Mouse (Mus musculus) midbrain, embryonic 10.5 days (tissue): ENCODE measurements around the gene Bcar1. TPM values are rescaled to one million over a fixed set of nuclear protein-coding genes. Genes with fewer than 3 reads are reported as not detected.
A peak's percentile ranks its signal among the peaks of the same experiment; 100 is the strongest.

Experiments used
- DNase-seq: peaks from one replicate; pipeline ENCODE4 v3.0.0-alpha.2; 2017; ENCODE audit warnings: low spot score
- H3K27ac ChIP-seq: fragments of 300-500 bp; sonication (generic); replicated peaks from 2 replicates; pipeline ENCODE4 v1.5.1; 2016; ENCODE audit warnings: mild to moderate bottlenecking
- H3K27me3 ChIP-seq: fragments of 300-500 bp; sonication (generic); 2 replicates; pipeline ENCODE4 v1.6.1; 2016; ENCODE audit warnings: low read depth, mild to moderate bottlenecking; ENCODE audit not compliant: poor library complexity, severe bottlenecking
- H3K36me3 ChIP-seq: fragments of 300-500 bp; sonication (generic); 2 replicates; pipeline ENCODE4 v1.6.1; 2016; ENCODE audit warnings: mild to moderate bottlenecking, moderate library complexity
- H3K4me1 ChIP-seq: fragments of 300-500 bp; sonication (generic); 2 replicates; pipeline ENCODE4 v1.6.1; 2016
- H3K4me3 ChIP-seq: fragments of 300-500 bp; sonication (generic); 2 replicates; pipeline ENCODE4 v1.5.1; 2016; ENCODE audit warnings: mild to moderate bottlenecking, moderate library complexity
- H3K9me3 ChIP-seq: fragments of 300-500 bp; sonication (generic); replicated peaks from 2 replicates; pipeline ENCODE4 v1.6.1; 2016; ENCODE audit warnings: mild to moderate bottlenecking
- WGBS: fragments of 180-500 bp; shearing (Covaris S2); methylation state at CpG from one replicate; pipeline ENCODE4 v1.1.7; 2016; 5-methylcytosine and 5-hydroxymethylcytosine counted together
- polyA plus RNA-seq: library from polyadenylated mRNA; unstranded; fragments of >200 nt; fragmentation: Nextera tagmentation; extraction: Ambion mirVana; gene quantifications from 2 replicates; pipeline ENCODE4 v1.2.1, GENCODE M21; 2016

Bcar1 gene
- polyA plus RNA-seq, 1 experiment from 2014 or later, result 52.4 TPM

GRCm38 (mm10) chr8:111765096-111765495 lies 21.5 kb upstream of the Bcar1 start:
- H3K4me3 ChIP-seq, result no peak overlapping the region
- H3K27me3 ChIP-seq, result no peaks in the 10 kb centered on the region
- H3K4me1 ChIP-seq, result peaks cover 22% of the 10 kb centered on the region
- H3K9me3 ChIP-seq, result no peaks in the 10 kb centered on the region
- no peak overlapping the region for H3K27ac ChIP-seq
- WGBS, result 95% methylated on average over 9 of the region's 9 CpGs
- peaks cover 39% of the 10 kb centered on the region for H3K36me3 ChIP-seq
- DNase-seq, result no peak

- H3K4me3 ChIP-seq, result no peak overlapping the region
- WGBS, result 90% methylated on average over 13 of the region's 13 CpGs
- no peak for DNase-seq
- H3K27ac ChIP-seq, result peak overlapping the region; percentile 40; the same call in 1 of the 2 replicates
- H3K36me3 ChIP-seq, result peaks cover 9% of the 10 kb centered on the region
- H3K4me1 ChIP-seq, result peaks cover 10% of the 10 kb centered on the region; the same call in 1 of the 2 replicates
- no peaks in the 10 kb centered on the region for H3K27me3 ChIP-seq
- no peaks in the 10 kb centered on the region for H3K9me3 ChIP-seq
Measured at GRCm38 (mm10) chr8:111760708-111761107, 17.1 kb upstream of the Bcar1 start.

GRCm38 (mm10) chr8:111758817-111759216 lies 15.2 kb upstream of the Bcar1 start:
- H3K9me3 ChIP-seq, result no peaks in the 10 kb centered on the region
- no peaks in the 10 kb centered on the region for H3K27me3 ChIP-seq
- H3K27ac ChIP-seq, result no peak overlapping the region
- DNase-seq, result no peak
- WGBS, result 90% methylated on average over 5 of the region's 5 CpGs
- H3K4me1 ChIP-seq, result peaks cover 14% of the 10 kb centered on the region; the same call in 1 of the 2 replicates
- no peaks in the 10 kb centered on the region for H3K36me3 ChIP-seq
- no peak overlapping the region for H3K4me3 ChIP-seq

DNA sequence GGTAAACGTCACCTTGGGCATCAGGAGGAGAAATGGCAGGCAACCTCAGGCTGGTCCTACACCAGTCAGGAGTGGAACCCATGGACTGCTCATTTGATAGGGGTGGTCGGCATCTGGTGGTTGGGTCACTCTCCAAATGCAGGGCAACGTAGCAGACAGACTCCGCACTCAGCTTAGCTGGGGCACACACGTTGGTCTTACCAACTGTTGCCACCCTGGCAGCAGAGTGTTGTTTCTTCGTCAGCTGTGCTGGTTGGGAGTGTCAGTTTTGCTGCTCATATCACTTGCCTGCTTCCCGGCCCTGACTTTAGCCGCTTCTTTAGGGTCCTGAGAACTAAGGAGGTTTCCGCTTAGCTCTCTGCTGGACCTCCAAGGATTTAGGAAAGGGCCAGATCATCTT lies 14.0 kb upstream of the Bcar1 start:
- H3K4me1 ChIP-seq, result peaks cover 16% of the 10 kb centered on the region; the same call in 1 of the 2 replicates
- H3K36me3 ChIP-seq, result no peaks in the 10 kb centered on the region
- DNase-seq, result no peak
- no peak overlapping the region for H3K4me3 ChIP-seq
- no peaks in the 10 kb centered on the region for H3K9me3 ChIP-seq
- H3K27me3 ChIP-seq, result no peaks in the 10 kb centered on the region
- WGBS, result 93% methylated on average over 9 of the region's 9 CpGs
- no peak overlapping the region for H3K27ac ChIP-seq

DNA sequence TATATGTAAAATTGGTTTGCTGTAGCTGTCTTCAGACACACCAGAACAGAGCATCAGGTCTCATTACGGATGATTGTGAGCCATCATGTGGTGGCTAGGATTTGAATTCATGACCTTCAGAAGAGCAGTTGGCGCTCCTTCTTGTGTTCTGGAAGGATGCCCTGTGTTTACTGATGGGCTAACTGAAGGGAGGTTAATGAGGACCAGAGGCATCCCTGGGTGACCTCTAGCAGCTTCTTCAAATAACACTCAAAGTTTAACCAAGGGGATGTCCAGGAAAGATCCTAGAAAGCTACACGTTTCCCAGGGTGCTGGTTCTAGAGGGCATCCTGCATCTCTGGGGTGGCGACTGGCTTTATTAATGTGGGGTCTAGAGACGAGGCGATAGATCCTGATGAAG lies 11.1 kb upstream of the Bcar1 start:
- H3K36me3 ChIP-seq, result no peaks in the 10 kb centered on the region
- DNase-seq, result no peak
- H3K9me3 ChIP-seq, result no peaks in the 10 kb centered on the region
- peaks cover 6% of the 10 kb centered on the region; the same call in 1 of the 2 replicates for H3K4me1 ChIP-seq
- H3K27ac ChIP-seq, result no peak overlapping the region; the same call in 1 of the 2 replicates
- H3K4me3 ChIP-seq, result no peak overlapping the region
- WGBS, result 86% methylated on average over 6 of the region's 6 CpGs
- no peaks in the 10 kb centered on the region for H3K27me3 ChIP-seq

DNA sequence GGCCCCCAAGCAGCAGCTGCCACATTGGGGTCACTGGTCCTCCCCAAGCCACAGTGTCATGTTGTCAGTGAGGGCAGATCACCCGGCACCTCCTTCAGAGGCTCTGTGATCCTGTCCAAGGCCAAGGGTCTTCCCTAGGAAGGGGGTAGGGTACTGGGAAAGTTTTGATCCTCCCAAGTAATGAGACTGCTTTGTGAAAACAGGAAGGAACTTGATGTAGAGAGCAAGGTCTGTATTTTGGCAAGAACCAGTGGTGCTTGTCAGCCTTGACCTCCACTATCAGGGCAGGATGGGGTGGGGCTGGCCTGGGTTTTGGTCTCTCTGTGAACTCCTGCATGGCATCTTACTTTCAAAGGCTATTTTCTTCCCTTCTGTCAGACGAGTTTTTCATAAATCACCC lies 10.5 kb upstream of the Bcar1 start:
- H3K36me3 ChIP-seq, result no peaks in the 10 kb centered on the region
- peaks cover 6% of the 10 kb centered on the region; the same call in 1 of the 2 replicates for H3K4me1 ChIP-seq
- WGBS, result 70% methylated on average over 2 of the region's 2 CpGs
- DNase-seq, result no peak
- H3K27me3 ChIP-seq, result no peaks in the 10 kb centered on the region
- H3K4me3 ChIP-seq, result no peak overlapping the region
- H3K9me3 ChIP-seq, result no peaks in the 10 kb centered on the region
- H3K27ac ChIP-seq, result no peak overlapping the region

GRCm38 (mm10) chr8:111748766-111749165 lies 5.2 kb upstream of the Bcar1 start:
- Histone ChIP-seq H3K27ac (no peak overlapping the region), H3K9me3 (no peaks in the 10 kb centered on the region), H3K4me1 (peaks cover 30% of the 10 kb centered on the region), H3K27me3 (peaks cover 8% of the 10 kb centered on the region), H3K36me3 (no peaks in the 10 kb centered on the region), H3K4me3 (no peak overlapping the region)
- 64% methylated on average over 6 of the region's 6 CpGs for WGBS
- no peak for DNase-seq

DNA sequence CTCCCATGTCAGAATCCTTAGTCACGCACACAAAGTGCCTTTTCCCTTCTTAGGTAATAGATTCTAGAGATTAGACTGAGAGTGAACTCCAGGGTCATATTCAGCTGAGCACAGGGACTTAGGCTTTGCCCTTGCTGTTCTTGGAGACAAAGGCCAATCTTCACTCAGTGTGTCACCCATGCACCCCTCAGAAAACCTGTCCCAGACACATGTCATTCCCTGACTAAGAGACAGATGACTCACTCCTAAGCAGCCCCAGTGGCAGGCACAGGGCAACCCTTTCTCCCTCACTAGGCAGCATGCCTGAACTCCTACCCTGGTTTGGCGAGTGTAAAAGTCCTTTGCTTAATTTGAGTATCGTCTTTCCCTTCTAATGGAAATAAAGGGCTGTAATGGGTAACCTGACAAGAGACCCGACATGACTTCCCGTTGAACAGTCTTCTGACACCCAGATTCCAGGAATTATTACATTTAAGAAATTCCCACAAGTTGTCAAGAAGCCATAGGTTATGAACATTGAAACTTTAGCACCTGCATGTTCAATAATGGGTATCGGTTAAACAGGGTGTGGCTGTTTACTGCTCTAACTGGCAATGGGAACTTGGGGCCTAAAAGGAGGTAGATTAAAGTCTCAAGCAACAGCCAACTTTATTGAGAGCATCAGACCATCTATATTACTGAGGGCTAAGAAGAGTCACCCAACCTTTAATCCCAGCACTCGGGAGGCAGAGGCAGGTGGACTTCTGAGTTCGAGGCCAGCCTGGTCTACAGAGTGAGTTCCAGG lies 4.4 kb upstream of the Bcar1 start:
- no peak for DNase-seq
- WGBS, result 85% methylated on average over 8 of the region's 8 CpGs
- H3K27ac ChIP-seq, result no peak overlapping the region

GRCm38 (mm10) chr8:111746582-111747465 lies 3.2 kb upstream of the Bcar1 start:
- Histone ChIP-seq H3K4me1 (peaks cover 46% of the 10 kb centered on the region), H3K4me3 (no peak overlapping the region), H3K27me3 (peaks cover 8% of the 10 kb centered on the region), H3K27ac (peak overlapping the region; percentile 69; the same call in 1 of the 2 replicates), H3K9me3 (no peaks in the 10 kb centered on the region), H3K36me3 (no peaks in the 10 kb centered on the region)
- WGBS, result 87% methylated on average over 13 of the region's 13 CpGs
- DNase-seq, result no peak

More for the DNA sequence above, 4.4 kb upstream of the Bcar1 start:
- Histone ChIP-seq H3K27me3 (peaks cover 8% of the 10 kb centered on the region), H3K9me3 (no peaks in the 10 kb centered on the region), H3K4me1 (peaks cover 34% of the 10 kb centered on the region), H3K36me3 (no peaks in the 10 kb centered on the region), H3K4me3 (no peak overlapping the region)

DNA sequence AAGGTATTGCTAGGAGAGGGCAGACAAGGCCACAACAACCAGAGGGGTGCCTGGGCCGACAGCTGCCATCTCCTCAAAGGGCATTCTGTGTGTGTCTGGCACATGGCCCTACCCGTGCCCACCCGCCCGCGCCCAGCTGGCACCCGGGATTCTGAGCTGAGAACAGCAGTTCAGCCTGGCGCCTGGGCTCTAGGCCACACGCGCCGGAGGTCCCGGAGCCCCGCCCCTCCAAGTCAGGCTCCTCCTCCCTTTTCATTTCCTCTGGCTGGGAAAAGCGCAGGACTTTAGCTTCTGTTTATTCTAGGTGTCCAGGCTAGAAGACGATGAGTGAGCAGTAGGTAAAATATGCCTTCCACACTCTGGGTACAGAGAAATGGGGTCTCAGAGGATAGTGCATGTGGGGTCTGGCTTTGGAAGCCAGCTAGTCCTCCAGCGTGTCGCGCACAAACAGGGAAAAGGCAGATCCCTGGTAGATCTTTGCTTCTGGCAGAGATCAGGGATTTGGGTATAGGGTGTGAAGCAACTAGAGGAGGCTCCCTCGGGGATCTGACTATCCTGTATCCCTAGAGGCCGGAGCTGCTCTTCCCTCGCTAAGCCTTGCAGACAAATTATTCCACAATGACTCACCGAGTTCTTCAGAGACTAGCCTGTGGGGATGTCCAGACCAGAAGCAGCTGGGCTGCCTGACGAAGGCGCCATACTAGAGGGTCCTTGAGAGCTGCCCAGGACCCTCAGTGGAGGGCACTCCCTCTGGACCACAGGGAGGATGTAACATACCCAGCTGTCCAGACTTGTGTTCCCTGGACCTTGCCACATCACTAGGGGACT lies 2.2 kb upstream of the Bcar1 start:
- Histone ChIP-seq H3K27me3 (peaks cover 8% of the 10 kb centered on the region), H3K27ac (peak overlapping the region; percentile 69), H3K36me3 (no peaks in the 10 kb centered on the region), H3K9me3 (no peaks in the 10 kb centered on the region), H3K4me1 (peaks cover 57% of the 10 kb centered on the region), H3K4me3 (peak overlapping the region; percentile 45)
- WGBS, result 10% methylated on average over 23 of the region's 23 CpGs
- peak; percentile 66 for DNase-seq

DNA sequence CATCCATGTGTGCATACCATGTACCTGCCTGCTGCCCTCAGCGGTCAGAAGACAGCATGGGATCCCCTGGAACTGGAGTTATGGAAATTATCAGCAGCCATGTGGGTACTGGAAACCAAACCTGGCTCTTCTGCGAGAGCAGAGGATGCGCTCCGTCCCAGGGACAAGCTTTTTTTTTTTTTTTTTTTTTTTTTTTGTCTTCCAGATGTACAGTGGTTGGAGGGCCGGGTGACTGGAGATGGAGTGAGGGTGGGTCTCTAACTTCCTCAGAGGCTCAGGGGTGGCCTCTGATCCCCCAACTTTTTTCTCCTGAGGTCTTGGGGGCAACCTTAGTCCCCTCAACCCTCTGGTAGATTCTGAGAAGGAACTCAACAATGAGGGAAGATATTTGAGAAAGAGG lies 1.5 kb upstream of the Bcar1 start:
- Histone ChIP-seq H3K27ac (peak overlapping the region; percentile 98), H3K4me1 (peaks cover 64% of the 10 kb centered on the region), H3K36me3 (no peaks in the 10 kb centered on the region), H3K4me3 (peak overlapping the region; percentile 45; the same call in 1 of the 2 replicates), H3K9me3 (no peaks in the 10 kb centered on the region), H3K27me3 (peaks cover 8% of the 10 kb centered on the region)
- WGBS, result 74% methylated on average over 5 of the region's 5 CpGs
- DNase-seq, result no peak
